Mouse (Mus musculus) thymus, postnatal 25 days (tissue): ENCODE results near the gene Pla2g6.

Source experiments
- DNase-seq: peaks from one replicate; pipeline ENCODE4 v3.0.0; 2022

The Pla2g6 gene

DNA sequence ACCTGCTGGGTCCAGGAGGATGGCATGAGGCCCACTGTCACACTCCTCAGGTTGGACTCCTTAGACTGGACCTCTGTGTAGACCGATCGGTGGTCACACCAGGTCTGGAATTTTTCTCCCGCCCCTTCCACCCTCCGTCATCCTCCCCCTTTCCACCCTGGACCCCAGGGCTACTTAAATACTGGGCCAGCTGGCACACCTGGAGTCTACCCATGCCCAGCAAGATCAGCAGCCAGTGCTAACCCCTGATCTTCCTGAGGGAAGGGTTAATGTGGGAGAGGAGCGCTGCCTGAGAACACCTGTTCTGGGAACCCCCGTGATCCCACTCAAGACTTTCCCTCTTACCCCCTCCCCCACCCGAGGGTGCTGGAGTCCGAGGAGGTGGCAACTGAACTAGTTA, 20.5 kb upstream of the Pla2g6 start:
- DNase-seq: no peak

DNA sequence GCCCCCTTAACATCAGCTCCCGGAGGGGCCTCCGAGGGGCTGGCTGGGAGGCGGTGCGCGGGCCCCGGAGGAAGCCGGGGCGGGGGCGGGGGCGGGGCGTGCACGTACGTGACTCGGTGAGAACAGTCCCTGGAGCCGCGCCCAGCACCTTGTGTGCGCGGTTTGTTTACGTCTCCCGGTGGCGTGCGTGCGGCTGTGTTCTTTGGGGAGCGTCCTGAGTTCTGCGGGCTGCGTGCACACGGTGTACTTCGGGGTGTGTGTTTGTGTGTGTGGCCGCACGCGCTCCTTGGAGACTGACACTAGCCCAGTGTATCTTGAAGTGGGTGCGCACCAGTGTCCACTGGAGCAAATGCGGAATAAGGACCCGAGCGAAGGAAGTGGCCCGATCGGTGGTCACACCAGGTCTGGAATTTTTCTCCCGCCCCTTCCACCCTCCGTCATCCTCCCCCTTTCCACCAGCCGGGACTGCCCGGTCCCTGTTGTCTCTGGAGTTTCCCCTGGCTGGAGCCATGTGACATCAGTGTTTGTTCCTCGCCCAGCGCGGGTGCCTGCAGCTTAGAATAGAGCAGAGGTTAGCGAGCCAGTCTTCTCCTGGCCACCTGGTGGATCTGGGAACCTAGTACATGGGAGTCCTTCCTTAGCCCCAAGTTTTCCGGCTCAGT, 19.8 kb upstream of the Pla2g6 start:
- DNase-seq: peak; percentile 75

DNA sequence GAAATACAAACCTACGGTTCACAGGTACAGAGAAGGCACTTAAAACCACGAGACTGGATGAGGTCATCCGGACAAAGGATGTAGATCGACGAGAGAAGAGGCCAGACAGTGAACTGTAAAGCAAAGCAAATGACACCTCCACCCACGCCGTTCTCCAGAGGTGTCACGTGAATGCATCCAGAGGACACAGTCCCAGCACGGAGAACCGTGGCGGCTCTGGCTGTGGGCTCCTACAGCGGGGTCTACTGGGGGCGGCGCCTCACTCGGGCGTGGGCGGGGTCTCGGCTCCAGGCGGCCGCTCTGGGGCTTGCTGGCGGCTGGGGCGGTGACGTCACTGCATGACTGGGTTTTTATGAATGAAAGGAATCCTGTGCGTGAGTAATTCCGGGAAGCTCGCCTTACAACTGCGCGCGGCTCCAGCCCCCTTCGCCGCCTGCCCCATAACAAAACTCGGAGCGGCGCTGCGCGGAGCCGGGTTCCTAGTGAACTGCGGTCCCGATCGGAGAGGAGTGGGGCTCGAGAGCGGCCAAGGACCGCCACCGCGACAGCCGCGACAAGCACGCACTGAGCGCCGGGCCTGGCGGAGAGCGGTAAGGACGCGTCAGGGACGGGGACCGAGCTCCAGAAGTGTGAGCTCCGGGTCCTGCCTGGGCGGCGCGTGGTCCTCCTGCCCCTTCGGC, 19.1 kb upstream of the Pla2g6 start:
- peak; percentile 95 for DNase-seq

DNA sequence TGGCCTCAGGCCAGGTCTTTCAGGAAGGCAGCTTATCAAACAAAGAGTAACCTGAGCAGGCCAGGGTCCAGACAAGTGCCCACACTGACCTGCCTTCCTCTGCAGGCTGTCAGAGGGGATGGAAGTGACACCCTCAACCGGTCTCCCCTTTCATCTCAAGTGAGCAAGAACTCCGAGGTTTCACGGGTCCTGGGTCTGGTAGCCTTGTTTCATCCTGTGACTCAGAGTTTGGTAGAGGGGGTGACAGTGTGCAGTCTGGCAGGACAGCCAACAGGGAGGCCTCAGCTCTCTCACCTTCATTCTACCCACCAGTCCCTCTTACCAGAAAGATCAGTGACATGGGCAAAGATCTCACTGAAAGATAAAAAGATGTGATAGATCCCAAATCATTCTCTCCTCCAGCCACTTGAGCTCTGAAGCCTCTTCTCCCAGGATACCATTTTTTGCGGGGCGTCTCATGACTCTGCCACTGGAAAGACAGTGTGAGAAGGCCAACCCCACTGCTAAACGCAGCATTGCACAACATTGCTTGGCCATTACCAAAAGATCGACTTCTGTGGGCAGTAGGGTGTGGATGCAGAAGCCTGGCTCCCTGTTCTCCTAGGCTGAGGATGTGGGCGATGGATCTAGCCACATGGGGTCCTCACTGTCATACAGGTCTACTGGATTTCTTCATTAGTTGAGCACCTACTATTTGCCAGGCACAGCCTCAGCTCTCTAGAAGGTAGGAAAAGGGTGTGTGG, 18.0 kb upstream of the Pla2g6 start, which contains the start of gene Maff:
Gene Maff (plus strand): TSS at position 571 of the 743 bp plus-strand sequence.
- no peak for DNase-seq

DNA sequence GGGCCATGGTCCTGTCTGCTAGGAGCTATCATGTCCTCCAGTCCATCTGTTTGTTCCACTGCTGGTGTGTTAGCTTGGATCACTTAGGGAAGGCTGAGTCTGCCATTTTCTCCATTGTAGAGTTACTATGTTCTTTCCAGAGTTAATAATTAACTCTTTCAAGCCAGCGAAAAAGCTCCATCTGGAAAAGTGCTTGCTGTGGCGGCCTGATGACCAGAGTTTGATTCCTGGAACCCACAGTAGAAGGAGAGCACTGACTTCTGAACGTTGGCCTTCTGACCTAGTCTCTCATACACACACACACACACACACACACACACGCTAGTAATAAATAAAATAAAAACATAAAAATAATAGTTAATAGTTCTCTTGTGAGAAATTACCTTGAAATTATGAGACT, 16.4 kb upstream of the Pla2g6 start:
- no peak for DNase-seq

DNA sequence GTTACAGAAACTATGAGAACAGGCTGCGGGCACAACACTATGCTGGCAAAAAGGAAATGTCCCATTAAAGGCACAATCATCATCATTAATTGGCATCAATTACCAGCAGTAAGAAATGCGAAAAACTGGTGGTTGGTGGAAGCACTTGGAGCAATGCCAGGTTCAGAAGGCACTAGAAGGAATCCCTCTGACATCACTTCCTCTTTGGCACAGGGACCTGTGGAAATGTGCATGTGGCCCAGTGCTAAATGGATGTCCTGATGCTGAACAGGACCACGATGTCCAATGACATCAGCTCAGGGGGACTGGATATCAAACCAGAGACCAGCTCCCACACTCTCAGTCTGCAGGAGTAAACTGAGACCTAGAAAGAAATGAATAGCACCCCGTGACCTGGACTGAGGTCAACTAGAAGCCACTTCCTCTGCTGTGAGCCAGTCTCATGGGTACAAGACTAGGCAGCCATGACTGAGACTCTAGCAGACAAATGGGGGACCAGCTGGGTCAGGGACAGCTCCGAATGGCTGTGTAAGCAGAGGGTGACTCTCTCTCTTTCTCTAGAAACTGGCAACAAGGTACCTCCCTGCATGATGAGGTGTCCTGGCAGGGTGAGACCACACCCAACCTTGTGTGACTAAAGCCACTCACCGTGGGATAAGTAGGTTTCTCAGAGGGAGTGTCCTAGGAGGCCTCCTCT, 14.6 kb upstream of the Pla2g6 start:
- DNase-seq: no peak

- no peak for DNase-seq
These were observed 10.8 kb upstream of the Pla2g6 start for GRCm38 (mm10) chr15:79338978-79339377.

DNA sequence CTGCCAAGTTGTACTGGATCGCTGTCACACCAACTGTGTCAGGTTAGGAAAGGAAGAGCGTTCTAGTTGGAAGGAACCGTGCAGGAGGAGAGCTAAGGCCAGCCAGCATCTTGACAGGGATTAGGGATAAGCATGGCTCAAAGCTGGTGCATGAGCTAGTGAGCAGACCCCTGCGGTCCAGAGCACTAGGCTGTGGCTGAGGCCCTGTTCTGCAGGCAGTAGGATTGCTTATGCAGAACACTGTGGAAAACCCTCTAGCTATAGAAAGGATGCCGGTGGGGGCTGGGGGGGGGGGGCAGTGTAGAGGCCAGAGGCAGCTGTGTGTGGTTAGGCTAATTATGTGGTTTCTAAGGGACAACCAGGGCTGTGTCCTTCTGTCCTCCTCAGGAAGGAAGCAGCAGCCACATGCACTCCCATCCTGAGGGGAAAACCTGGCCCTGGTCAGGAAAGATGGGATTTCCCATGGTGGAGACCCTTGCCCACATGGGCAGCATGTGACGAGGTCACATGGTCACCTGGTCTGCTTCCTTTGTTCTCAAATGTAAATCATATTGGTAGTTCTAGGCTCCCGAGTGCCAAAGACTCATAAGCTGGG, 7.0 kb upstream of the Pla2g6 start:
- DNase-seq: no peak

DNA sequence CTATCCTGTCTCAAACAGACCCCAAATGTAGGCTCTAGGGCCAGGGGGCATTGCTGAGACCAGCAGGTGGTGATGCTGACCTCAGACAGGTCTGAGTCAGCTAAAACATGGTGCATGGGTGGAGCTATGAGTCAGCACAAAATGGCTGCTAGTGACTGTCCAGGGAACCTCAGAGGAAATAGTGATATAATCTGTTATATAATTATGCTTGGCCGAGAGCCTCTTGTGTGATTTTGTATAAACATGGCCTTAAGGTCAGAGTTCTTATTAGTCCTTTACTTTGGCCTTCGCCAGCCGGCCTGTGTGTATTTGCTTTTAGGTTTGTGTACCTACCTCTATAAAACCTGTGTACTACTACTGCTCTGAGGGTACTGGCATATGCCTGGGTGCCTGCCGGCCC, 5.2 kb upstream of the Pla2g6 start:
- DNase-seq: no peak

- DNase-seq: no peak
These were observed 2.3 kb upstream of the Pla2g6 start for GRCm38 (mm10) chr15:79330521-79330920.

GRCm38 (mm10) chr15:79329979-79330363, 1.8 kb upstream of the Pla2g6 start:
- DNase-seq: no peak

DNA sequence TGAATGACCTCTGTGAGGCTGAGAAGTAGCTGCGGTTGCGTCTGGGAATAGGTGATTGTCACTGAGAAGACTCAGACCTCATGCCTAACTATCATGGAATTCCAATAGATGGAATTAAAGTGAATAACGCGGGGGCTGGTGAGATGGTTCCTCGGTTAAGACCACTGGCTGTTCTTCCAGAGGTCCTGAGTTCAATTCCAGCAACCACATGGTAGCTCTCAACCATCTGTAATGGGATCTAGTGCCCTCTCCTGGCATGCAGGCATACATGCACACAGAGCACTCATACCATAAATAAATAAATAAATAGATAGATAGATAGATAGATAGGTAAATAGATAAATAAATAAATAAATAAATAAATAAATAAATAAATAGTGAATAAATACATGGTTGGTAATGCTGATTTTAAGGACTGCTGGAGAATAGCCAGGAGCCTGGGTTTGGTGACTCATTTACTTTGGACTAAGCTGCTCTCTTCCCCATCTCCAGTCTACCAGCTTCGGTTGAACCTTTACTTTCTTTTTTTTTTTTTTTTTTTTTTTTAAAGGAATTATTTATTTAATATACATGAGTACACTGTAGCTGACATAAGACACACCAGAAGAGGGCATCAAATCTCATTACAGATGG, 1.3 kb upstream of the Pla2g6 start:
- DNase-seq: no peak

- peak; percentile 14 for DNase-seq
These were observed 717 bp upstream of the Pla2g6 start for GRCm38 (mm10) chr15:79328939-79329275.

DNA sequence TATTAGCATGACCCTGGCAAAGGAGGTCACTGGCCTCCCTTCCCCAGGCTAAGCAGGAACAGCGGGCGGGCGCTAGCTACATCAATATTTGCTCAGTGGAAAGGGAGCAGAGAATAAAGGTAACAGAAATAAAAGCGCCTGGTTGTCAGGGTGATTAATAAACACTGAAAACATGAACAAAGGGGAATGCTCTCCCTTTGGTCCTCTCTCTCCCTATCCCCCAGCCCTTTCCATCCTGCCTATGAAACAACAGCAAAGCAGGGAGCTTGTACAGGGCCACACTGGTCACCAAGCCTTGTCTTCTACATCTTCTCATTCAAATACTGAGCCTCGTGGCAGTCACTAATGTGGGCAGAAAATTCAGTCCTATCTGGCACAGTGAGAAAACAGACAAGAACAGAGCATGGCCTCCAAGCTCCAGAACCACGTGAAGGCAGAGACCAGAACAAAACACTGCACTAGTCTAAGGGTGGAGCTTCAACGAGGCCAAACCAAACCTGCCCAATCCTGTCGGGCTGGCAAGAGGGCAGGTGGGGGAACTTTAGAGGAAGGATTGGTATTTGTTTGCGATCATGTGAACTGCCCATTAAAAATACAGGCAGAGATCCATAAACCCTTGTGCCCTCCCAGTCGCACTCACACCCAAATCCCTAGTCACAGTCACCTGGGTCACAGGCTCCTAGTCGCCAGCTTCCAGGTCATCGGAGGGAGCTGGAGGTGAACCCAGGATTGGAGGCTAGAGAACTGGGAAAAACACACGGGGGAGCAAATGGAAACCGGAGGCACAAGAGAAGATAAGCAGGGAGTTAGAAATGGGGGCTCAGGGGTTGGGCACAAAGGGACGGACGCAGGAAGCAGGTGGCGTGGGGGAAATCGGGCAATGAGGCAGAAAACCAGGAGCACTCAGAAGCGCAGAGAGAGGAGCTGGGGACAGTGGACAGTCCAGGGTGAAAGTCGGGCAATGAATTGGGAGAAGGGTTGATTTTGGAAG, 924 bp downstream of the Pla2g6 start:
- peak; percentile 53 for DNase-seq

DNA sequence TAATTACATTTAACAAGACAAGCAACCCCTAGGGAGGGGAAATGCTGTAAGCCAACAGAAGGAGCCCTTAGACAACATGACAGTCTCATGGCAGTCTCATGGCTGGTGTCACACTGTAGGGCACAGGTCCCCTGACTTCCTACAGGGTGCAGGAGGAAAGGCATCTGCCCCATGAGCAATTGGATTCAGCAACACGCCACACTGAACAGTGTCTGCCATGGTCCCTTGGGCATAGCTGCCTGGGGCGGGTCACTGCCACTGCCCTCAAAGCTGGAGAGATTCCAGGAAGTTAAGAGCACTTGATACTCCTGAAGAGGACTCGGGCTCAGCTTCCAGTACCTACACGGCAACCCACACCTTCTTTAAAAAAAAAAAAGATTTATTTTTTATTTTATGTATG, 1.9 kb downstream of the Pla2g6 start:
- no peak for DNase-seq

- no peak for DNase-seq
These were observed 2.4 kb downstream of the Pla2g6 start for GRCm38 (mm10) chr15:79325742-79326141.

DNA sequence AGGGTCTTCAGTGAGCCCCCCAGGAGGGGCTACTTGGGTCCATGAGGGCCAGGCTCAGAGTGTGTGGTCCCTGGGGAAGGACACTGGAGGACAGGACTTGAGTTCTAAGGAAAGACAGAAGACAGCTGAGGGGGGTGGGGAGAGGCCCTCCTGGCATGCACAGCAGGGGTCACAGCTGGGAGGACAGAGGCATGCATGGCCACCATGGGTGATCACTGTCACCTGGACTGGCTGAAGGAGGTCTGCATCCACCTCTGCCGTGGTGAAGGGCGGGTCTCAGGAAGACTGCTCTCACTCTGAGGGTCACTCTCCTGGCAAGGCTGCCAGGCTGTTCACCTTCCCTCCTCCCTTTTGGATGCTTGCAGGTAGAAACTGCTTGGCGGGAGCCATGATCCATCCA, 3.8 kb downstream of the Pla2g6 start:
- no peak for DNase-seq

DNA sequence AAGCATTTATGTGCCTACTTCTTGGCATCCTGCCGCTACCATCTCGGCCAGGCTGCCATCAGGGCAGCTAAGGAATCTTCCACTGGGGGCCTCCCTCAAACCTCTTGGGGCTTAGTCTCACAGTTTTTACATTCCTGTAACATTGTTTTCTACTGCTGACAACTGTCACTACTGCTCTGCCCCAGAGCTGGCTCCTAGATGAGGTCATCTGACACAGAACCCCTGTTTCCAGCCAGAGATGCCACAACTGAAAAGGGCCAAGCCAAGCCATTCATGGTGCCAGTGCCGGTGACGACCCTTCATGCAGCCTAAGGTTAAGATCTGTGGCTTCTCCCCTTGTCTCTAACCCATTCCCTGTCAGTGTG, 4.4 kb downstream of the Pla2g6 start:
- DNase-seq: no peak

DNA sequence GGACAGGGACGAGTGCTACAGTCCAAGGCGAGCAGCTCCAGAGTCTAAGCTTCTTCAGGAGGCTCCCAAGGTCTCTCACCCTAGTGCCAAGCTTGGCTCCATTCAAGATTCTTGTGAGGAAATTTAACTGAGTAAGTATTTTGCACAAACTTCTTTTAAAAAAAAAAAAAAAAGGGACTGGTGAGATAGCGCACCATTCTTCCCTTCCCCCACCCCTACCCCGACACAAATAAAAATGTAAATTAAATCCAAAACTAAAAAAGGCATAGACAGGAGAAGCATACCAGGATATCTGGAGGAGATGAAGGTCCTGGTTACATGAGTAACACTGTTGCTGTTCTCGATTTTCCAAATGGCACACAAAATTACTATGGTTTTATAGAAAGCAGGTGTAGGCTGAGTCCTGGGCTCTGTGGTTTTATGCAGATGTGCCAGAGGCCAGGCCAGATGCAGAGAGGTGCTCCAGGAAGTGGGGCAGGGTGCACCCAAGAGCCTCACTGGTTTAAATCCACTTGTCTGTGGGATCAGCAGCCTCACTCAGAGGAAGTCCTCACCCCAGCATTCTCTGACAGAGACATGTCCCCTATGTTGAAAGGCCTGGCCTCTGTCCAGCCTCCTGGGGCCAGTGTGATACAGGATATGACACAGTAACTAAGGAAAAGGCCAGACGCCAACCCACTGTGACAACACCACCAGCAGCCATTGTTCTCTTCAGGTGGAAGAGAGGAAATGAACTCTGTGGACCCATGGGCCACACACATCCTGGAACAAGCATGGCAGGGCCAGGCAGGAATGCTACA, 5.0 kb downstream of the Pla2g6 start:
- DNase-seq: peak; percentile 81

DNA sequence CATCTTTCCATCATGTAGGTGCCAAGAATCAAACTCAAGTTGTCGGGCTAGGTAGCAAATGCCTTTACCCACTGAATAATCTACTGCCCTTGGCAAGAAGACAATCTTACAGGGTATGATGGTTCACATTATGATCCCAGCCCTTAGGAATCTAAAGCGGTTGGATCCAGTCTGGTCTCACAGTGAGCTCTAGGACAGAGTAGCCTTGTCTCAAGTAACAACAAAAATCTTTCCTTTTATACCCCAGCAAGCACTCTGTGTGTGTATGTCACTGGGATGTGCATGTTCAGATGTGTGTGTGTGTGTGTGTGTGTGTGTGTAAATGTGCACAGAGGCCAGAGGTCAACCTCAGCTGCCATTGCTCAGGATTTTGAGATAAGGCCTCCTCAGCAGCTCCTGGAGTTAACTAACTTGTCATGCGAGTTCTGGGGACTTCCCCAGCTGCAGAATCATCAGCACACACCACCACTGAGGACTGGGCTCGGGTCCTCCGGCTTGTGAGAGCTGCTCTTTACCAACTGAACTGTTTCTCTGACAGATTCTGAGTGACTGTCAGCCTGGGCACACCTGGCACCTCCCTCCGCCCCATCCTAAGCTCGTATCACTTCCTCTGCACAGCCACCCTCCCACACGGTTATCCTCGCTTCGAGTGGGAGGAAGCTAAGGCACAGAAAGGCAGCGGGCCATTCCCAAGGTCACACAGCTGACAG, 5.8 kb downstream of the Pla2g6 start:
- DNase-seq: peak; percentile 85
